Mouse (Mus musculus) CD8-positive naive resting alpha-beta T cell, adult 57 days (primary cell): ENCODE measurements around the gene Ubap2l. TPM values are rescaled to one million over a fixed set of nuclear protein-coding genes. Genes with fewer than 3 reads are reported as not detected.

Source experiments
- total RNA-seq: library from RNA; stranded (reverse); gene quantifications from one replicate; pipeline ENCODE4 v1.2.4, GENCODE M21; 2023

The Ubap2l gene
- 289 TPM for total RNA-seq

DNA sequence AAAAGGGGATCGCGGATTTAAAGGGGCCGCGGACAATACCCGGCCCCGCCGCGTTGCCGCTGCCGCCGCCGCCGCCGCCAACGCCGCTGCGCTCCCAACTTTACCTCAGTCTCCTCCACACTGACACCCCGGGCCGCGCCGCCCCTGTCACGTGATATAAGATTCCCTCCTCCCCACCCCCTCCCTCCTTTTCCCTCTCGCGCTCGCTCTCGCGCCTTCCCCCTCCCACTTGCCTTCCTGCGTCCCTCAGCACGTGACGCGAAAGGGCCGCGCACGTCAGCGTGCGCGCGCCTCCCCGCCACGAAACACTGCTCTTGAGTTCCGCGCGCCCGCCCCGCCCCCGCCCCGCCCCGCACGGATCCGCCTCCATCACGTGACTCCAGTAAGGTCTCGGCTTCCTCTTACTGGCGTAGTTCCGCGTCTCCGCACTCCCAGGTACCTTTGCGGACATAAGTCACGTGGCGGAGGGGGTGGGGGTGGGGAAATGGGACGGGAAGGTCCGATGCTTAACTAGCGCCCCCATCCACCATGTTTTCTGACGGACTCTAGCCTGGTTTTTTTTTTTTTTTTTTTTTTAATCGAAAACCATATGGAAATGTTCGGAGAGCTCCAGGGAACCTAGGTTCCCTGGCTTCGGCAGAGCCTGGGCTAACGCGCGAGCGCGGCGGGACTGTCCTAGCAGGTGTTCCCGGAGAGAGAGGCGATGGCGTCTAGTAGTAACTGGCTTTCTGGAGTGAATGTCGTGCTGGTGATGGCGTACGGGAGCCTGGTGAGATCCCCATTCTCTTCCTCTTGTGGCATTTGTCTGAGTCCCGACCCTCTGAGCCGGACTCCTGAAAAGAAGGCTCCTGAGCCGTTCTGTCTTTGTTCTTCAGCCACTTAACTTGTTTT is at the start of gene Ubap2l:
Gene Ubap2l (minus strand): TSS at position 278 of the 891 bp plus-strand sequence.

DNA sequence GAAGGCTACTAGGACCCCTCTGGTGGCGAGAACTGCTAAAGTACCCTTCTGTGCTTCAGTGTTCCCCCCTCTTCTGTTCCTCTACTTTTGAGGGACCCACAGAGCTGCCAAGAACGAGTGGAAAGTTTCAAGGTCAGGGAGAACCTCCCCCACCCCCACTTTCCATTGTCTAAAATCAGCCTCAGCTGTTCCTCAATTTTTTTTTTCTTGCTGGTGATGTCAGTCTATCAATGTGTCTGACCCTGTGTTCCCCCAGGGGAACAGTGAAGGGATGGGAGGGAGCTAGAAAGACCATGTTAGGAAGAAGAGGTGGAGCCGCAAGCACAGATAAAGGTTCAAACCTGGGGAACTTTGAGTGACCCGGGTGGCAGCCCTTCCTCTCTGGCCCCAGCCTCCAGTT is 19.9 kb upstream of the Ubap2l start, which contains the start of gene Tpm3:
Gene Tpm3 (plus strand): TSS at position 356 of the 400 bp plus-strand sequence.

DNA sequence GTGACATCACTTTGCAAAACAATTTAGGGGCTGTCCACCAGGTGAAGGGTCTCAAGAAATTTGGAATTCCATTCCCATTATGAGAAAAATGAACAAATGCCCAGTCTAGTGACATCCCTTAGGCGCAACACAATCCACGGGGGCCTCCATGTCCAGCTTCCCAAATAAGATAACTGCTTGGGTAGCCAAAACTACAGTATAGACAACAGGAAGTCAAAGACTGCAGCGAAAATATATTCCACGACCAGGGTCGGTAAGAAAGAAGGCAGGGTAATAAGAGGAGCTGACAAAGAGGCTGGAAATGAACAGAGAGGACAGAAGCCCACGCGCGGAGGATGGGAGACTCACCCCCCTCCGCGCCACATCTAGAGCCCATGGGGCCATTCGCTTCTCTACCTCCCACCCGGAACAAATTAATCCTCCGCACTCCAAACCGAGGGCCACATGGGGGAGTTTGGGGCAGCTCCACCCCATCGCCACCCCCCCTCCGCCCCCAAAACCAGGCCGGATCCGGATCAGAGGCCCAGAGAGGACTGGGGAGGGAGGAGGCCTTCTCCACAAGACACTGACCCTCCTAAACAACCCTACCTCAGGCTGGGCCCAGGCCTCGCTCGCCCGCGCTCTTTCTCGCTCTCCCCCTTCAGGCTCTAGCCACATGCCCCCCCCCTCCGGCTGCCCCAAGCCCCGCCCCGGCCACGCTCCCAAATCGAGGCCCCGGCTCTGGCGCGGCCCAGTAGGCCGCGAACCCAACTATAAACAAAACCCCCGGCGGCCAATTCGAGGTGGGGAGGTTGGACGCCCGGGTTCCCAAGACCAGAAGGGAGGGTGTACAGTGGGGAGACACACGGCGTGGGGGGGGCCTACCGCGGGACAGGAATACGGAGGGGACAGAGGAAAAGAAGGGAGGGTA is 732 bp downstream of the Ubap2l start, which contains the start of gene 4933434E20Rik:
Gene 4933434E20Rik (plus strand): TSS at position 196 of the 910 bp plus-strand sequence.

DNA sequence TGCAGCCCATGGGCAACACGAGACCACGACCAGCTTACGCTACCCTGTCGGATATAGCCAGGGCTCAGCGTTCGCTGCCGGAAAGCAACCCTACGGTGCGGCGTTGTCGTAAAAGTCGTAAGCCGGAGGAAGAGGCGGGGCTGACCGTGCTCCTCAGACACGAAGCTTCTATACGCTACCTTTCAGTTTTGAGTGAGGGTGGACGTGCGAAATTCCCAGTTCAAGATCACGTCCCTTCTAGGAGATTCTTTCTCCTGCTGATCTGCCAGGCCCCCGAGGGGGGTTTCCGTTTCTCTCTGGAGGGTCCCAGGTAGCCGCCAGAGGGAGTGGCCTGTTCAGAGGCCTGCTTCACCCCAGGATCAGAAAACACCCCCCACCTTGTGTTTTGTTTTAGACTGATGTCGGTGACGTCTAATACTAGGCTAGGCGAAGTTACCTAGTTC is 53.8 kb downstream of the Ubap2l start, which contains the start of gene Hax1:
Gene Hax1 (minus strand): TSS at position 169 of the 443 bp plus-strand sequence.

DNA sequence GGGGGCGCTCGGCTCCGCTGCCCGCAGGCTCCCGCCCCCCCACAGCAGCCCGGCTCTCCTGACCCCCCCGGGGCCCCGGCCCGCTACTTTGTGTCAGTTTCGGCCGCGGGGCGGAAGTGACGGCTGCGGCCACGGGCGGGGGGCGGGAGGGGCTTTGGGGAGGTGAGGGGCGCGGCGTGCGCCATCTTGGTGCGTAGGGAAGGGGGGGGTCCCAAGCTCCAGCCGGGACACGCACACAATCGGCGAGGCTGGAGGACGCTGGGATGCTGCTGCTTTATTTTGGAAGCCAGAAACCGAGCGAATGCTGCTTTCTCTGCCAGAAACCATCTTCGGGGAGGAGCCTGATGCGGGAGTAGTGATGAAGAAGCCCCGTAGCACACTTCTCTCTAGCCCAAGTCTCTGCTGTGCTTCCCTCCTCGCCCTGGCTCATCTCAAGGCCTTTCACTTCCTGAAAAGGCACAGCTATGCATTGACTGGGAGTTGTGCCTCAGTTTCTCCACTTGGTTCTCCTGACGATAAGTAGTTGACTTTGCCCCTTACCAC is 89.1 kb downstream of the Ubap2l start, which contains the start of gene Atp8b2:
Gene Atp8b2 (minus strand): TSS at position 288 of the 543 bp plus-strand sequence.

Other genes with a start within 250 kb of the Ubap2l start
- 1.0 TPM for gene She, start 221.3 kb downstream of the Ubap2l start, total RNA-seq
- 94.7 TPM for gene Il6ra, start 139.4 kb downstream of the Ubap2l start, total RNA-seq
- 110 TPM for gene Atp8b2, start 89.1 kb downstream of the Ubap2l start, total RNA-seq
- 50.9 TPM for gene Hax1, start 53.8 kb downstream of the Ubap2l start, total RNA-seq
- 90.4 TPM for gene 4933434E20Rik, start 992 bp downstream of the Ubap2l start, total RNA-seq
- 536 TPM for gene Tpm3, start 20.0 kb upstream of the Ubap2l start, total RNA-seq
- 1.1 TPM for gene Nup210l, start 51.5 kb upstream of the Ubap2l start, total RNA-seq
- 12,553 TPM for gene Rps27, start 161.0 kb upstream of the Ubap2l start, total RNA-seq
- not detected for gene Rab13, start 161.1 kb upstream of the Ubap2l start, total RNA-seq
- gene Jtb, start 179.0 kb upstream of the Ubap2l start, total RNA-seq = 63.0 TPM
- gene Creb3l4, start 190.9 kb upstream of the Ubap2l start, total RNA-seq = not detected
- gene Slc39a1, start 195.5 kb upstream of the Ubap2l start, total RNA-seq = 17.2 TPM
- 97.9 TPM for gene Crtc2, start 201.5 kb upstream of the Ubap2l start, total RNA-seq
- gene Dennd4b, start 212.6 kb upstream of the Ubap2l start, total RNA-seq = 73.2 TPM
- gene Gatad2b, start 240.6 kb upstream of the Ubap2l start, total RNA-seq = 128 TPM